Mouse (Mus musculus): ENCODE data around the gene Dhrs13.

DNA sequence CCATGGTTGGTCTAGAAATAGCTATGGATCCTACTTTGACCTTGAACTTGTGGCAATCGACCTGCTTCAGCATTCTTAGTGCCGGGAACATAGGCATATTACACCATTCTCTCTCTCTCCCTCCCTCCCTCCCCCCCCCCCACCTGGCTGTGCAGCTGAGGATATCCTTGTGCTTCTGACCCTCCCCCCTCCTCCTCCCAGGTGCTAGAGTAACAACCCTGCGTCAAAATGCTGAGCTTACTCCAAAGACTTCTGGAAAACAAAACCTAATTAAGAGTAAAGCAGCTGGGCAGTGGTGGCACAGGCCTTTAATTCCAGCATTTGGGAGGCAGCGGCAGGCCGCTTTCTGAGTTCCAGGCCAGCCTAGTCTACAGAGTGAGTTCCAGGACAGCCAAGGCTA lies 37.0 kb downstream of the Dhrs13 start:
- TF ChIP-seq JUND (conservative IDR thresholded peaks at IDR 0.05; ENCODE audit: low read depth, low read length) (no peak), CTCF (conservative IDR thresholded peaks at IDR 0.05 in 1 of 2, IDR thresholded peaks at IDR 0.05 in 1 of 2; ENCODE audit: low read depth in 2 of 2, low read length in 2 of 2) (no peak), ZNF384 (IDR thresholded peaks at IDR 0.05; ENCODE audit: low read depth, low read length) (no peak), POLR2AphosphoS2 (IDR thresholded peaks at IDR 0.05; ENCODE audit: low read depth, low read length) (no peak), ETS1 (conservative IDR thresholded peaks at IDR 0.05; ENCODE audit: low read depth, low read length) (no peak), MXI1 (IDR thresholded peaks at IDR 0.05; ENCODE audit: low read depth, low read length) (no peak), MAZ (IDR thresholded peaks at IDR 0.05; ENCODE audit: low read depth, low read length) (no peak), MAX (IDR thresholded peaks at IDR 0.05; ENCODE audit: low read length) (no peak)

All from CH12.LX (cell line).